Mouse (Mus musculus) forebrain, embryonic 13.5 days (tissue): ENCODE results near the gene Galnt12. TPM values are rescaled to one million over a fixed set of nuclear protein-coding genes. Genes with fewer than 3 reads are reported as not detected.

Experiments
- ATAC-seq: fragments of 200-750 bp; cut with Nextera tagmentation; 2 replicates; pipeline ENCODE4 v1.8.0; 2017
- H3K27ac ChIP-seq: fragments of 300-500 bp; sonication (generic); 2 replicates; pipeline ENCODE4 v1.5.1; 2015; ENCODE audit warnings: inconsistent platforms, mild to moderate bottlenecking, moderate library complexity
- H3K27me3 ChIP-seq: fragments of 300-500 bp; sonication (generic); 2 replicates; pipeline ENCODE4 v1.6.1; 2015; ENCODE audit warnings: mild to moderate bottlenecking, inconsistent platforms
- H3K36me3 ChIP-seq: fragments of 300-500 bp; sonication (generic); 2 replicates; pipeline ENCODE4 v1.6.1; 2015; ENCODE audit warnings: mild to moderate bottlenecking, inconsistent platforms; ENCODE audit not compliant: poor library complexity, severe bottlenecking
- H3K4me1 ChIP-seq: fragments of 300-500 bp; sonication (generic); 2 replicates; pipeline ENCODE4 v1.6.1; 2015; ENCODE audit warnings: inconsistent platforms
- H3K4me2 ChIP-seq: fragments of 300-500 bp; sonication (generic); 2 replicates; pipeline ENCODE4 v1.6.1; 2015; ENCODE audit warnings: inconsistent platforms, mild to moderate bottlenecking, moderate library complexity
- H3K4me3 ChIP-seq: fragments of 300-500 bp; sonication (generic); 2 replicates; pipeline ENCODE4 v1.5.1; 2015; ENCODE audit warnings: mild to moderate bottlenecking, inconsistent platforms
- H3K9ac ChIP-seq: fragments of 300-500 bp; sonication (generic); 2 replicates; pipeline ENCODE4 v1.6.1; 2015; ENCODE audit warnings: mild to moderate bottlenecking, inconsistent platforms
- H3K9me3 ChIP-seq: fragments of 300-500 bp; sonication (generic); replicated peaks from 2 replicates; pipeline ENCODE4 v1.6.1; 2016; ENCODE audit warnings: inconsistent platforms
- WGBS: fragments of 180-500 bp; shearing (Covaris S2); methylation state at CpG from one replicate; pipeline ENCODE4 v1.1.7; 2015; 5-methylcytosine and 5-hydroxymethylcytosine counted together
- polyA plus RNA-seq: library from polyadenylated mRNA; unstranded; fragments of >200 nt; fragmentation: Nextera tagmentation; extraction: Ambion mirVana; gene quantifications from 2 replicates; pipeline ENCODE4 v1.2.1, GENCODE M21; 2015

Galnt12 gene
- polyA plus RNA-seq, 1 experiment from 2014 or later = 1.2 TPM

DNA sequence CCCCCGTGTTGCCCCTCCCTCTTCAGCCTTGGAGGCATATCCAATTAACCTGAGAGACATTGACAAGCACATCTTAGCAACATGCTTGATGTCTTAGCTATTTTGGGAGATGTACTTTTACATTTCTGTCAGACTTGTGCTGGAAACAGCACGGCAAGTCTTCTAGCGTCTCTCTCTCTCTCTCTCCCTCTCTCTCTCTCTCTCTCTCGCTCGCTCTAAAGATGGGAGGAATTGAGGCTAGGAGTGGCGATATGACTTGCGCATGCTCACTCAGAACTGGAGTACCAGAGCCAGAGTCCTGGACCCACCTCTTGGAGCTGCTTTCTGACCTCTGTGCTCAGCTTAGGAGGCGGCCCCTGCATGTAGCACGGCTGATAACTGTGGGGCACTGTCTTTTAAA is 20.9 kb downstream of the Galnt12 start:
- Histone ChIP-seq H3K36me3 (no peaks in the 10 kb centered on the region), H3K4me3 (no peak overlapping the region), H3K4me2 (no peak overlapping the region), H3K9ac (no peak overlapping the region), H3K9me3 (no peaks in the 10 kb centered on the region), H3K27me3 (no peaks in the 10 kb centered on the region), H3K27ac (no peak overlapping the region), H3K4me1 (no peaks in the 10 kb centered on the region)
- 76% methylated on average over 9 of the region's 9 CpGs for WGBS
- peak; percentile 33; the same call in 1 of the 2 replicates for ATAC-seq

DNA sequence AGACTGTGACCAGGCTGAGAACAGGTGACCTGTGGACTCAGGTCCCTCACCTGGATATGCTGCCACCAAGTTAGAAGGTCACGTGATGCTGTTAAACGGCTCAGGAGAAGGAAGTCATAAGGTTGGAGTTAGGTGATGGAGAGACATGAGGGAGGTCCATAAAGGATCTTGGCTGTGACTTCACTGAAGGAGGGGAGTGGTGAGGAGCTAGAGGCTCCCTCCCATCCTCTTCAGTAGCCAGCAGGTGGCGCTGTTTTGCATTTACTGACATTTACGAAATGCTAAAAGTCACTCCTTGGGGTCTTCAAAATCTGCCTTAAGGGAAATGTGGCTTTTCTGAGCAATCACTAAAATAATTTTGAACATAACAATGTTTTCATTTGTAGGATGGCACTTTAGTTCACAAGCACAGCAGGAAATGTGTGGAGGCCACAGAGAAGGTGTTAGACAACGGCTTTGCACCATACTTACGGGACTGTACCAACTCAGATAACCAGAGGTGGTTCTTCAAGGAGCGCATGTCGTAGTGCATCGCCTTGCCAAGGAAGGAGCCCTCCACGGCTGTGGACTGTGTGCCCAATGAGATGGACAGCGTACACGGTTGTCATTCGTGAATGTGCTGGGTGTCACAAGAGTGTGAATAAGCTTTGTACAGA is 30.5 kb downstream of the Galnt12 start:
- no peaks in the 10 kb centered on the region for H3K27me3 ChIP-seq
- no peak overlapping the region for H3K9ac ChIP-seq
- H3K4me1 ChIP-seq = no peaks in the 10 kb centered on the region
- H3K9me3 ChIP-seq = no peaks in the 10 kb centered on the region
- H3K4me2 ChIP-seq = no peak overlapping the region
- 0 out of 2 replicates have a peak, but pooled peaks have one; percentile 27 for ATAC-seq
- H3K4me3 ChIP-seq = no peak overlapping the region
- no peak overlapping the region for H3K27ac ChIP-seq
- WGBS = 66% methylated on average over 13 of the region's 13 CpGs
- no peaks in the 10 kb centered on the region for H3K36me3 ChIP-seq

DNA sequence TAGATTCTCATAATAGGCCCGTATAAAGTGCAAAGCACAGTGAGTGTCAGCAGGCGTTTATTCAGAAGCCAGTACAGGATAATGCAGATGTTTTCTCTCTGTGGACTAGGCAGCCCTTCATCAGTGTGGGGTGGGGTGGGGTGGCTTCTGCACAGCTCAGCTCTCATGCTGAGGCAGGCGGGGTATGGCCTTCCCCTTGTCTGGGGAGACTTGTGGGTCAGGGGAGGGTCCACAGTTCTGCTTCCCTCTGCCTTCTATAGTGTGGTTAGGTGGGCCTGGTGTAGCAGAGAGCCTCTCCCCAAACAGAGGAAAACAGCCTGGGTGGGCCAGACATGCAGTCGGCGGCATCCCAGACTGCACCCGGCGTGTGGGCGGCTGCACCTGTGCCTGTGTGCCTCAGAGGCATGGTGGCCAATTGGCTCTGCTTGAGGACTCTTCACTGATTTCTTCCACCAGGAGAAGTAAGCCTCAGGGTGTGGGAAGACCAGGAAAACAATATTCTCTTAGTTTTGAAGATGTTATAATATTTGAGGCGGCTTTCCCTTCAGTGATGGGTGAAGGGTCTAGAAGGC is 32.5 kb downstream of the Galnt12 start:
- no peak overlapping the region for H3K9ac ChIP-seq
- no peaks in the 10 kb centered on the region for H3K9me3 ChIP-seq
- no peaks in the 10 kb centered on the region for H3K36me3 ChIP-seq
- no peaks in the 10 kb centered on the region for H3K27me3 ChIP-seq
- H3K4me2 ChIP-seq = no peak overlapping the region
- H3K4me1 ChIP-seq = peaks cover 3% of the 10 kb centered on the region; the same call in 1 of the 2 replicates
- ATAC-seq = no peak
- no peak overlapping the region for H3K4me3 ChIP-seq
- 87% methylated on average over 9 of the region's 9 CpGs for WGBS
- no peak overlapping the region for H3K27ac ChIP-seq

DNA sequence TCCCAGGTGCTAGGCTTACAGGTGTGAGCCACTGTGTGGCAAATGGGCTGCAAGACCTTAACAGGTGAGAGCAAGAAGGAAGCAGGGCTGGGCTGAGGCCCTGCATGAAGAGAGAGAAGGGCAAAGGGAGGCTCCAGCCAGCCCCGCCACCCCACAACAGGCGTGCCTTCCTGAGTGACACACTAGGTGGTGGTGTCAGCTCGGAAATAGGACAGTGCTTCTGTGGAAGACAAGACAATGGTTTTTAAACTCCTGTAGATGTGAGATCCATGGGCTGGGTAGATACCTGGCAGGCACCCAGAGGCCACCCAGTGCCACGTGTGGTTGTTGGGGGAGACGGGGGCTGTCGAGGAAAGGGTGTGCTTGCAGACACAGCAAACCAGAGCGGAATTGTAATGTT is 36.8 kb downstream of the Galnt12 start:
- Histone ChIP-seq H3K27ac (no peak overlapping the region), H3K9ac (no peak overlapping the region), H3K9me3 (no peaks in the 10 kb centered on the region), H3K36me3 (no peaks in the 10 kb centered on the region), H3K4me3 (no peak overlapping the region), H3K27me3 (no peaks in the 10 kb centered on the region), H3K4me2 (no peak overlapping the region), H3K4me1 (peaks cover 7% of the 10 kb centered on the region; the same call in 1 of the 2 replicates)
- no peak for ATAC-seq
- 85% methylated on average over 7 of the region's 7 CpGs for WGBS

DNA sequence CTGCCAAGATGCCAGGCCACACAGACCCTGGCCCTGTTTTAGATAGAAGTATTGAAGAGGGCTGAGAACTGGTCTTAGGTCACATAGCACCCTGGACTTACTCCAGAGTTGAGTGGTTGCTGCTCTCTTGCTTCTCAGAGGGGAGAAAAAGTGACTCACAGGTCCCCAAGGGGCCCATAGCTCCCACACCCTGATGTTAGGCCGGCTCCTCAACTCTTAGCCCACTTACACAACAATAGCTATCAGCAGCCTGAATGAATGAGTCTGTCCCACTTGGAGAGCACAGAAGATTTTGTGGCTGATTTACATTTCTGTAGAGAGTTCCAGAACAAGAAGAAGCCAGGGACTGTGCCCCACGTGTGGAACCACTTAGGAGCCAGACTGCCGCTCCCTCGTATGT is 37.9 kb downstream of the Galnt12 start:
- H3K27ac ChIP-seq = no peak overlapping the region
- no peak overlapping the region for H3K4me2 ChIP-seq
- no peak for ATAC-seq
- 48% methylated on average over 4 of the region's 4 CpGs for WGBS
- no peaks in the 10 kb centered on the region for H3K36me3 ChIP-seq
- no peaks in the 10 kb centered on the region for H3K27me3 ChIP-seq
- H3K9ac ChIP-seq = no peak overlapping the region
- no peaks in the 10 kb centered on the region for H3K9me3 ChIP-seq
- H3K4me3 ChIP-seq = no peak overlapping the region
- H3K4me1 ChIP-seq = peaks cover 7% of the 10 kb centered on the region; the same call in 1 of the 2 replicates

DNA sequence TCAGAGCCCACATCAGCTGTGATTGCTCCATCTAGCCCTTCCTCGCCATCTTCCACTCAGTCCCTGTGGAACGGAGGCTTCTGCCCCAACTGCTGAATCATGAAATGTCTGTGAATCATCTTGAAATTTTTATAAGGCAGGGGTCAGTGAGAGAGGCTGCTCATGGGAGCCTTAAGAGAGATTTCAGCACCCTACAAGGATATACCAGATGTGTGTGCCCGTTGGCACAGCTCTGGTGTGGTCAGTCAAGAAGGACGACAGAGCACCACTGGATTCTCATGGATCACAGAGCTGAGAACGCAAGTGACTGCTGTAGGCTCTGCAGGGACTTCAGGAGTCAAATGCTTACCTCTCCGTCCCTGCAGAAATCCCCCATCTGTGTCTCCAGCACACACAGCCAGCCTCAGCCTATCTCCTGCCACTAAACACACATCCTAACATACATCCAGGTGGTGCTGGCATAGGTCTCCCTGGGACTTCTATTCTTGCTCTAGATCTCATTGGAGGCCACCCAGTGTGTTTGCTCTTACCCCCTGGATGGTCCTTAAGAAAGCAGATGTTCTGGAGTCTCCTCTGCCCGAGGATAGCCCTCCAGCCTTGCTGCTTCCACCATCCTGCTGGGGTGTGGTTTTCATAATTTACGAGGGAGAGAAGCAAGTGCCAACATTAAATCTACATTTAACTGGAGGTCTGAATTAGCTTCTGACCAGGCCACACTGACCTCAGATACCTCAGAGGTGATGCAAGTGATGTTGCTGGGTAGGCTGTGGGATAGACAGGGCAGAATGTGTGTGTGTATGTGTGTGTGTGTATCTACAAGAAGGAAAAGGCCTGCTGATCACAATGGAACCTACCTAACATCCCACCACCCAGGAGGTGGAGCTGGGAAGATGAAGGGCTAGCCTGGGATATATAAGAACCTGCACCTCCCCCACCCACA is 38.7 kb downstream of the Galnt12 start:
- Histone ChIP-seq H3K27me3 (no peaks in the 10 kb centered on the region), H3K27ac (no peak overlapping the region), H3K36me3 (no peaks in the 10 kb centered on the region), H3K4me1 (peaks cover 7% of the 10 kb centered on the region; the same call in 1 of the 2 replicates), H3K9me3 (no peaks in the 10 kb centered on the region), H3K9ac (no peak overlapping the region), H3K4me2 (no peak overlapping the region), H3K4me3 (no peak overlapping the region)
- ATAC-seq = no peak
- WGBS = 88% methylated on average over 8 of the region's 8 CpGs

DNA sequence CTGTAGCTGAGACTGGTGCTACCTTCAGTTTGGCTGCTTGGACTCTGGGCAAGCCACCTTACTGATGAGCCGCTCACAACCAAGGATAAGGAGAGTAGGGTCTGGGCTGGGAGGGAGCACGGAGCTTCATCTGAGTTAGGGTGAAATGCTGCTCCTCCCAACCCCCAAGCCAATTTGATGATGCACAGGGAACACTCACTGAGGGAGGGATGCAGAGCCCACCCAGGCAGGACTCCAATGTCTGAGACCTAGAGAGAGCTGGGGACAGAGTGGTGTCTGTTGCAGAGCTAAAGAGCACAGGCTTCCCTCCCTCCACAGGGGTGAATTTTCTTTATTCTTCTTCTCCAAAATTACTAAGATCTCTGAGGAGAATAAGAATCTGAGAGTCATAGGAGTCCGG is 40.2 kb downstream of the Galnt12 start:
- Histone ChIP-seq H3K9ac (no peak overlapping the region), H3K27me3 (no peaks in the 10 kb centered on the region), H3K4me2 (no peak overlapping the region), H3K9me3 (no peaks in the 10 kb centered on the region), H3K27ac (no peak overlapping the region), H3K4me3 (no peak overlapping the region), H3K36me3 (no peaks in the 10 kb centered on the region), H3K4me1 (peaks cover 7% of the 10 kb centered on the region; the same call in 1 of the 2 replicates)
- no peak for ATAC-seq
- 88% methylated on average over 3 of the region's 3 CpGs for WGBS

DNA sequence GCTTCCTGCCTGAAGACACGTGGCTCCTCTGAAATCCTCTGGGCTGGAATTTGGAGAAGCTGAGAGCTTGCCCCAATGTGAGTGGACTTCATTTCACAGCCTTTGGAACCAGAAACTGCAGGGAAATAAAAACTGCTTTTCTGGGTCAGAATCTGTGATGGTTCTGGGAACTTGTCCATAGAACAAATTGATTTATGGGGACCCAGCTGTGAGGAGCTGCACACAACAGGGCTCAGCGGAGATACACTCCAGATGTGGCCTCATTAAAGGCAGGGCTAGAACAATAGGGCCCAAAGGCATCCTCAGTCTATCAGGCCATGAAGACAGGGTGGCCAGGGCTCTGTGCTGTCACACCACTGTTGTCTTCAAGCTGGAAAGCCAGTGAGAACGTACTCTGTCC is 40.7 kb downstream of the Galnt12 start:
- ATAC-seq = no peak

DNA sequence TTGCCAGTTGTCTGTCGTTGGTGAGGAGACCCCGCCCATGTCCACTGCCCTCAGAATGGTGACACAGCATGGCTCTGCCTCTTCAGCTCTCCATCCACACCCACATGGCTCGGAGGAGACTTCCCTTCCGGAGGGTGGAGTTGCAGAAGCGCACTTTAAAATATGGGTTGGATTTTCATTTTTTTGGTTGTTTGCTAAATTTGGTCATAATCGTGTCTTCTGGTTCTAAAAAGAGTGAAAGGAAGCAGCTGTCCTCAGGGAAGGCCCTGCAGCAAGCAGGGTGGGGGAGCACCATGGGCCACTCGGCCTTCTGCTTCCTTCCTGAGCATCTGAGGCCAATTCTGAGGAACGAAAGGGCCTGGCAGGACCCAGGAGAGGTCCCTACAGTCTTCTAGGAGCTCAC is 45.0 kb downstream of the Galnt12 start:
- Histone ChIP-seq H3K4me3 (no peak overlapping the region), H3K27me3 (no peaks in the 10 kb centered on the region), H3K4me2 (no peak overlapping the region), H3K27ac (no peak overlapping the region), H3K9ac (no peak overlapping the region), H3K4me1 (0 out of 2 replicates have a peak, but pooled peaks cover under 1% of the 10 kb centered on the region), H3K9me3 (no peaks in the 10 kb centered on the region), H3K36me3 (no peaks in the 10 kb centered on the region)
- ATAC-seq = no peak
- 88% methylated on average over 8 of the region's 8 CpGs for WGBS

More for the DNA sequence above, 40.7 kb downstream of the Galnt12 start:
- Histone ChIP-seq H3K9ac (no peak overlapping the region), H3K36me3 (no peaks in the 10 kb centered on the region), H3K27ac (no peak overlapping the region), H3K9me3 (no peaks in the 10 kb centered on the region), H3K4me3 (no peak overlapping the region), H3K27me3 (no peaks in the 10 kb centered on the region), H3K4me1 (peaks cover 7% of the 10 kb centered on the region; the same call in 1 of the 2 replicates), H3K4me2 (no peak overlapping the region)
- 58% methylated on average over 3 of the region's 3 CpGs for WGBS

DNA sequence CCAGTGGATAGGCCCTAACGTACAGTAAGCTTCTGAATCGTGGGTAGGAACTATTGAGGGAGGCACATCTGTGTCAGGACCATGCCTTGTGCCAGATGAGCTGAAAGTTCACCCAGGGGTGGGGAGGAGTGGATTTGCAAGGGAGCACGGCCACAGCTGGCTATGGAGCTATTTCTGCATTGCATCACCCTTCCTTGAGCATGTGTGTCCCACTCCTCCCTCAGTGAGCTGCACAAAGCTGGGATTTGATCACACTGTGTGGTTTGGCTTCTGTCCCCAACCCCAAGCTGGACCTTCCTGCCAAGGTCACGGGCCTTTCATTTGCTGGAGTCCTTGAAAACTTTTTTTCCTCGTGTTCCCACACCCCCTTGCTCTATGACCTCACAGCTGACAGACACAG is 45.8 kb downstream of the Galnt12 start:
- Histone ChIP-seq H3K4me2 (no peak overlapping the region), H3K27me3 (no peaks in the 10 kb centered on the region), H3K4me1 (0 out of 2 replicates have a peak, but pooled peaks cover 5% of the 10 kb centered on the region), H3K9ac (no peak overlapping the region), H3K36me3 (no peaks in the 10 kb centered on the region), H3K27ac (no peak overlapping the region), H3K9me3 (no peaks in the 10 kb centered on the region), H3K4me3 (no peak overlapping the region)
- 76% methylated on average over 5 of the region's 5 CpGs for WGBS
- ATAC-seq = no peak

DNA sequence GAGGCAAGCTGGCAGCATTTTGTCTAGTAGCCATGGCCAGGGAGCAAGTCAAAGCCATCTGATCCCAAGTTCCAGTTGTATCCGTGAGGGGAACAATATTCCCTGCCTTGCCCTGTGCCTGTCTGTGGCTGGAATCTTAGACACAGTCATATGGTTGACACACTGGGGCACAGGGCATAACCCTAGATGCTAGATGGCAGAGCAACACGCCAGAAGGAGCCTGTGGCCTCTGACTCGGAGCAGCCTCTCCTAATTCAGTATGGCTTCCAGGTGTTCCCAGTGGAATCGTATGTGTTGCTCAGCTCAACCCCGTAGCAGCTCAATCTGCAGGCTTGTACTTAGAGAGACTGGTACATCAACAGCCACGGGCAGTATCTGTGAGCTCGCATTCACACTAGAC is 46.7 kb downstream of the Galnt12 start:
- Histone ChIP-seq H3K4me3 (no peak overlapping the region), H3K9ac (no peak overlapping the region), H3K4me1 (0 out of 2 replicates have a peak, but pooled peaks cover 7% of the 10 kb centered on the region), H3K36me3 (no peaks in the 10 kb centered on the region), H3K9me3 (no peaks in the 10 kb centered on the region), H3K4me2 (no peak overlapping the region), H3K27ac (no peak overlapping the region), H3K27me3 (no peaks in the 10 kb centered on the region)
- ATAC-seq = no peak
- 83% methylated on average over 7 of the region's 7 CpGs for WGBS
